Mouse (Mus musculus) spleen, adult 2 months (tissue): ENCODE data around the gene Tmem136. TPM values are rescaled to one million over a fixed set of nuclear protein-coding genes. Genes with fewer than 3 reads are reported as not detected.
A peak's percentile ranks its signal among the peaks of the same experiment; 100 is the strongest.

Experiments used
- DNase-seq, 2 experiments: peaks; one replicate each; pipeline versions ENCODE4 v3.0.0 to v3.0.0-alpha.2; 2012 to 2021; ENCODE audit warnings: low spot score in 2 of 2, low read depth in 1 of 2
- H3K27ac ChIP-seq: fragments of 200-500 bp; 2 replicates; pipeline ENCODE4 v1.5.1; 2012; ENCODE audit warnings: low read length, inconsistent platforms; ENCODE audit not compliant: insufficient read depth
- H3K27me3 ChIP-seq: fragments of 200-500 bp; 2 replicates; pipeline ENCODE4 v1.6.1; 2012; ENCODE audit warnings: mild to moderate bottlenecking, moderate library complexity, low read length, inconsistent platforms; ENCODE audit not compliant: control insufficient read depth, insufficient read depth
- H3K36me3 ChIP-seq: fragments of 200-500 bp; 2 replicates; pipeline ENCODE4 v1.6.1; 2012; ENCODE audit warnings: mild to moderate bottlenecking, low read length, inconsistent platforms; ENCODE audit not compliant: control insufficient read depth, insufficient read depth
- H3K4me1 ChIP-seq: fragments of 200-500 bp; 2 replicates; pipeline ENCODE4 v1.6.1; 2011; ENCODE audit warnings: inconsistent platforms; ENCODE audit not compliant: control insufficient read depth, insufficient read depth, insufficient read length
- H3K4me3 ChIP-seq: fragments of 200-500 bp; 2 replicates; pipeline ENCODE4 v1.5.1; 2011; ENCODE audit warnings: mild to moderate bottlenecking, inconsistent platforms; ENCODE audit not compliant: insufficient read depth, insufficient read length; ENCODE audit errors: extremely low read depth
- CTCF ChIP-seq: fragments of 200-500 bp; IDR thresholded peaks from 2 replicates; pipeline ENCODE4 v1.5.1; 2011; ENCODE audit warnings: mild to moderate bottlenecking, inconsistent platforms; ENCODE audit not compliant: insufficient read depth, insufficient read length, insufficient replicate concordance; ENCODE audit errors: extremely low read depth
- POLR2A ChIP-seq: fragments of 200-500 bp; IDR thresholded peaks from 2 replicates; pipeline ENCODE4 v1.6.1; 2011; ENCODE audit warnings: low read depth, low read length, inconsistent platforms
- WGBS: fragments of 180-500 bp; shearing (Covaris S2); methylation state at CpG from one replicate; pipeline ENCODE4 v1.1.7; 2018; 5-methylcytosine and 5-hydroxymethylcytosine counted together
- polyA plus RNA-seq: library from polyadenylated mRNA; depleted of rRNA; stranded (reverse); fragments of >200 nt; gene quantifications from 2 replicates; pipeline ENCODE4 v1.2.3, GENCODE M21; 2012

Gene Tmem136
- polyA plus RNA-seq, 1 experiment: 0.60 TPM

DNA sequence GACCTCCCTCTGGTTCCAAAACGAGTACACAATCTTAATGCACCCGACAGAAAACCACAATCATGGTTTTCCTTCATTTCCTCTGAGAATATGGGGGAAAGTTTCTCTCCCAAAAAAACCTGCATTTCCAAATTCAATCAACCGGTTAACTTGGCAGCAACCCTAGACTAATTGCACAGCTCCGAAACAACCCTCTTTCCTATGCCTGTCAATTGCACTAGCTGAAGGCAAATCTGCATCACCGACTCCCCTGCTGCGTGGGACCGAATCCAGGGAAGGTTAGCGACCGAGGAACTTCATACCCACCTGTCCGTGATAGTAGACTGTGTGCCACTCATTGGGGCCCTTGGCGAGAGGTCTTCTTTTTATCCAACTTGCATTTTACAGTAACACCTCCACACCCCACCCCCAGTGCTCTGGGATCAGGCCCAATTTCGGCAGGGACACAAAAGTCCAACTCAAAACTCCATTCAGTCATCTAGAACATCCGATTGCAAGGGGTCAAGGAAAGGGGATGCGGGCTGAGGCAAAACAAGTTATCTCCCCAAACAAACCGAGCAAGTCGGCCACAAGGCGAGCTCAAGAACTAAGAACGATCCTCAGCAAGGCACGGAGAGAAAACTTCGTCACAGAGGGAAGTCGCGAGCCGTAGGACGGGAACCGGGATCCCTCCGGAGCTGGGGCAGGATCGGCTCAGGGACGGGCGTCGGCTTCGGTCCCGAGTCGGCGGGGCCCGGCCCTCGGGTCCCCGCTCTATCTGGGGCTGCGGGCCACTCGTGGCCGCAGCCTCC lies 11.3 kb downstream of the Tmem136 start:
- Histone ChIP-seq H3K27me3 (peaks cover 9% of the 10 kb centered on the region), H3K4me1 (no peaks in the 10 kb centered on the region; the same call in 1 of the 2 replicates), H3K36me3 (no peaks in the 10 kb centered on the region), H3K27ac (peak overlapping the region; percentile 64), H3K4me3 (peak overlapping the region; percentile 67)
- TF ChIP-seq CTCF (no peak), POLR2A (no peak)
- peak in 1 of 2 experiments; percentile 7 for DNase-seq
- 1% methylated on average over 40 of the region's 40 CpGs for WGBS

DNA sequence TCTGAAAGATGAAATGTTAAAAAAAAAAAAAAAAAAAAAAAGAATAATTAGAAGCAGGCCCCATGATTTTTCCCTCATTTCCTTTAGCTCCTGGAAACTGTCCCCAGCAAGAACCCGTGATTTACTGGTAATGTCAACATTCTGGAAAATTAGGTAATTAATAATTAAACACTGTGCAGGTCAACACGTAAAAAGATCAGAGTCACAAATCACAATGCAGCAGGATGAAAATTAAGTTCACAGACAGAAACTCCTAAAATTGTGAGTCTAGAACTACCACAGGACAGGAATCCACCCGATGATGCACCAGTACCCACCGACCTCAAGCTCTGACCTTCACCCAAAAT lies 11.9 kb downstream of the Tmem136 start:
- Histone ChIP-seq H3K27ac (no peak overlapping the region), H3K4me3 (no peak overlapping the region; the same call in 1 of the 2 replicates), H3K36me3 (no peaks in the 10 kb centered on the region), H3K27me3 (peaks cover 9% of the 10 kb centered on the region), H3K4me1 (no peaks in the 10 kb centered on the region; the same call in 1 of the 2 replicates)
- 26% methylated on average over 4 of the region's 4 CpGs for WGBS
- no peak for TF ChIP-seq CTCF
- TF ChIP-seq POLR2A: no peak
- no peak for DNase-seq

DNA sequence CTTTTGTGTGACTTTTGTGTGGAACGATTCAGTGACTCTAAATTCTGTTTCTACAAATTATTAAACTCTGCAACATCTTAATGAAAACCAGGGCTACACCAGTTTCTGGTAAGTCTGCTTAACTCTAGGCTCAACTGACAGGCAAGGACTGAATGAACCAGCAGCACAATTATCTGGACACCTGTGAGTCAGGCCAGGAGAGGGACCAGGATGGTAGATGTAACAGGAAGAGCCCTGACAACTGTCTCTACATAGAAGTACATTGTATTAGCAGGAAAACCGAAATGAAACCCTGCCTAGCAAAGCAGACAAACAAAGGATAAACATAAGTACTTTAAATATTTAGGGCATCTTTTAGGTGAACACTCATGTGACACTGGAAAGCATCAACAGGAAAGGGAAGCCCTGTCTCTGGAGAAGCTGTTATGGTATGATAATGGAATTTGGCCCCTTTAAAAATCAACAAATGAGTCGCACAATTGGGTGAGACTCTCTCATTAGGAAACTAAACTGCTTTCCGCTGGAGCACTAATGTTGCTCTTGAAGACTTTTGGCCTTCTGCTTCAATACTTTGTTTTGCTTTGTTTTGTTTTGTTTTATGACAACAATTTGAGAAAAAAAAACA lies 12.6 kb downstream of the Tmem136 start:
- 69% methylated on average over 4 of the region's 4 CpGs for WGBS
- peaks cover 9% of the 10 kb centered on the region for H3K27me3 ChIP-seq
- no peak for TF ChIP-seq CTCF
- no peak for TF ChIP-seq POLR2A
- H3K4me3 ChIP-seq: no peak overlapping the region
- no peak for DNase-seq
- H3K36me3 ChIP-seq: no peaks in the 10 kb centered on the region
- no peaks in the 10 kb centered on the region; the same call in 1 of the 2 replicates for H3K4me1 ChIP-seq
- H3K27ac ChIP-seq: no peak overlapping the region

DNA sequence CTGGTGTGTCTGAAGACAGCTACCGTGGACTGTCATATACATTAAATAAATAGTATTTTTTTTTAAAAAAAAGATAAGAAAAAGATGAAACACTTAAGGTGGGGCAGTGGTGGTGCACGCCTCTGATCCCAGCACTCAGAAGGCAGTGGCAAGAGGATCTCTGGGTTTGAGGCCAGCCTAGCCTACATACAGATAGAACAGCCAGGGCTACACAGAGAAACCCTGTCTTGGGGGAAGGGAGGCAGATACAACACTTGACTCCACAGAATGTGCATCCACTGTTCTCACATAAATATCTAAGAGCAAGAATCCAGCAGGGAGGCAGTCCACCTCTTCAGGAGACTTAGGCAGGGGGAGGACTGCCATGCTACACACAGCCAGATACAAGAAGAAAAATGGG lies 13.4 kb downstream of the Tmem136 start:
- Histone ChIP-seq H3K36me3 (no peaks in the 10 kb centered on the region), H3K27me3 (peaks cover 9% of the 10 kb centered on the region), H3K27ac (0 out of 2 replicates have a peak overlapping the region, but pooled peaks have one; percentile 1), H3K4me1 (no peaks in the 10 kb centered on the region; the same call in 1 of the 2 replicates), H3K4me3 (no peak overlapping the region; the same call in 1 of the 2 replicates)
- no peak for DNase-seq
- WGBS: 76% methylated on average over 2 of the region's 2 CpGs
- TF ChIP-seq CTCF: no peak
- no peak for TF ChIP-seq POLR2A

- Histone ChIP-seq H3K27me3 (peaks cover 9% of the 10 kb centered on the region), H3K4me3 (no peak overlapping the region; the same call in 1 of the 2 replicates), H3K4me1 (peaks cover 2% of the 10 kb centered on the region; the same call in 1 of the 2 replicates), H3K27ac (peak overlapping the region; percentile 46; the same call in 1 of the 2 replicates), H3K36me3 (no peaks in the 10 kb centered on the region)
- TF ChIP-seq POLR2A: no peak
- no peak for TF ChIP-seq CTCF
- WGBS: 66% methylated on average over 8 of the region's 8 CpGs
- no peak for DNase-seq
Observed at GRCm38 (mm10) chr9:43101936-43102595, 14.3 kb downstream of the Tmem136 start.

GRCm38 (mm10) chr9:43098922-43099321 lies 17.4 kb downstream of the Tmem136 start:
- no peak overlapping the region for H3K4me3 ChIP-seq
- WGBS: 51% methylated on average over 4 of the region's 4 CpGs
- H3K36me3 ChIP-seq: no peaks in the 10 kb centered on the region
- peaks cover 2% of the 10 kb centered on the region; the same call in 1 of the 2 replicates for H3K4me1 ChIP-seq
- TF ChIP-seq CTCF: no peak
- TF ChIP-seq POLR2A: no peak
- peaks cover 2% of the 10 kb centered on the region for H3K27me3 ChIP-seq
- DNase-seq: no peak
- no peak overlapping the region for H3K27ac ChIP-seq
